Mouse (Mus musculus) stomach, embryonic 16.5 days (tissue): ENCODE measurements around the gene Galnt10. TPM values are rescaled to one million over a fixed set of nuclear protein-coding genes. Genes with fewer than 3 reads are reported as not detected.
"Not testable (repeated sequence)": the region's sequence is repeated elsewhere in the genome, so short reads cannot be mapped to it uniquely, and the experiment has no call there.

Experiments
- ATAC-seq: fragments of 200-750 bp; cut with Nextera tagmentation; 2 replicates; pipeline ENCODE4 v1.8.0; 2017; ENCODE audit warnings: moderate number of reproducible peaks, moderate TSS enrichment; ENCODE audit not compliant: insufficient read depth, low FRiP score
- H3K27ac ChIP-seq: fragments of 300-500 bp; sonication (generic); 2 replicates; pipeline ENCODE4 v1.5.1; 2014; ENCODE audit warnings: low read length
- H3K27me3 ChIP-seq: fragments of 300-500 bp; sonication (generic); 2 replicates; pipeline ENCODE4 v1.6.1; 2014; ENCODE audit warnings: low read length, control low read depth, mixed read lengths; ENCODE audit not compliant: control insufficient read depth, insufficient read depth
- H3K36me3 ChIP-seq: fragments of 300-500 bp; sonication (generic); 2 replicates; pipeline ENCODE4 v1.6.1; 2014; ENCODE audit warnings: low read length; ENCODE audit not compliant: control insufficient read depth, insufficient read depth
- H3K4me1 ChIP-seq: fragments of 300-500 bp; sonication (generic); 2 replicates; pipeline ENCODE4 v1.6.1; 2014; ENCODE audit warnings: low read length, control low read depth, mixed read lengths; ENCODE audit not compliant: control insufficient read depth, insufficient read depth
- H3K4me2 ChIP-seq: fragments of 300-500 bp; sonication (generic); 2 replicates; pipeline ENCODE4 v1.6.1; 2014; ENCODE audit warnings: low read depth, low read length, mixed read lengths
- H3K4me3 ChIP-seq: fragments of 300-500 bp; sonication (generic); replicated peaks from 2 replicates; pipeline ENCODE4 v1.5.1; 2014; ENCODE audit warnings: mild to moderate bottlenecking, low read length
- H3K9ac ChIP-seq: fragments of 300-500 bp; sonication (generic); 2 replicates; pipeline ENCODE4 v1.6.1; 2014; ENCODE audit warnings: low read length
- H3K9me3 ChIP-seq: fragments of 300-500 bp; sonication (generic); replicated peaks from 2 replicates; pipeline ENCODE4 v1.6.1; 2016; ENCODE audit warnings: low read length, control low read depth; ENCODE audit not compliant: control insufficient read depth
- WGBS: fragments of 180-500 bp; shearing (Covaris S2); extraction: QIAGEN DNeasy Blood & Tissue Kit; methylation state at CpG from one replicate; pipeline ENCODE4 v1.1.7; 2014; 5-methylcytosine and 5-hydroxymethylcytosine counted together
- polyA plus RNA-seq: library from polyadenylated mRNA; unstranded; fragments of >200 nt; fragmentation: Nextera tagmentation; extraction: Ambion mirVana; gene quantifications from 2 replicates; pipeline ENCODE4 v1.2.1, GENCODE M21; 2015

The Galnt10 gene
- polyA plus RNA-seq, 1 experiment from 2014 or later, result 17.4 TPM

DNA sequence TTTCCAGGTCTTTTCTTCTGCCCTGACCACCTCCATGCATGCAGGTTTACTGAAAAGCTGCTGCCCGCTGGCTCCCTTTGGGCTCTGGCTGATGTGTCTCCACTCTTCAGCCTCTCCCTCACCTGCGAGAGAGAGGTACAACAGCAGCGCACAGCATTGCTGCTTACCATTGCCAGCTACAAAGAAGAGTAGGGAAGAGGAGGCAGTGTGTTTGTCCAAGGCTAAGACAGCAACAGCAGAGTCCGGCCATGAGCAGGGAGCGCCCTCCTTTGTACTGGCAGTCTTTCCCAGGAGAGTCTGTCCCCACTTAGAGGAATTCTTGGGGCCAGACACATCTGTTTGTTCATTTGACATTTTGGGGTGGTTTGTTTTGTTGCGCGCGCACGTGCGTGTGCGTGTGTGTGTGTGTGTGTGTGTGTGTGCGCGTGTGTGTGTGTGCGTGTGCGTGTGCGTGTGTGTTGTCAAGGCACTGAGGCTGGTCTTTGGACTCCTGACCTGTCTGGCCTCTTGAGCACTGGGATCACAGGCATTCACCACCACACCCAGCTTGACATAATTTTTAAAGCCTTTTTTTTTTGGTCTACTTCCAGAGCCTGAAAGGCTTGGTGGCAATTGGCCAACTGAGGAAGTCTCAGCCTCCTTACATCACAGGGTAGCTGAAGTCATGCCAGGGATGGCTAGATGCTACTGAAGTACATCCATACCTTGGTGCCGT lies 163.9 kb downstream of the Galnt10 start:
- H3K27me3 ChIP-seq, result no peaks in the 10 kb centered on the region
- no peaks in the 10 kb centered on the region for H3K9me3 ChIP-seq
- 84% methylated on average over 17 of the region's 17 CpGs for WGBS
- 0 out of 2 replicates have a peak, but pooled peaks cover 7% of the 10 kb centered on the region for H3K36me3 ChIP-seq
- no peak overlapping the region for H3K27ac ChIP-seq
- H3K4me1 ChIP-seq, result peaks cover 4% of the 10 kb centered on the region; the same call in 1 of the 2 replicates
- H3K4me2 ChIP-seq, result no peak overlapping the region
- ATAC-seq, result no peak
- H3K4me3 ChIP-seq, result no peak overlapping the region
- no peak overlapping the region for H3K9ac ChIP-seq

DNA sequence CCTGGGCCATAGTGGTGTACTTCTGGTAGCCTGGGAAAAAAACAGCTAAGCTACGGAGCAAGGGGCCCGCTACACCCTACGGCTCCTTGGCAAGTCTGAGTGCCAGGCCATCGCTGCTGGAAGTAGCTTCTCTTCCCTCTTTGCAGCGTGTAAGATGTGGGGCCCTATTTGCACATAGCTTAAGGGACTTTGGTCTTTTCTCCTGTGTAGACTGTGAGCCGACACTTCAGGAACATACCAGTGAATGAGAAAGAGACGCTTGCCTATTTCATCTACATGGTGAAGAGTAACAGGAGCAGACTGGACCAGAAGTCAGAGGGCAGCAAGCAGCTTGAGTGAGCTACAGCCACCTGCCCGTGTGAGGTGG lies 164.5 kb downstream of the Galnt10 start:
- H3K4me1 ChIP-seq, result peaks cover 4% of the 10 kb centered on the region; the same call in 1 of the 2 replicates
- WGBS, result 67% methylated on average over 8 of the region's 8 CpGs
- H3K4me3 ChIP-seq, result no peak overlapping the region
- ATAC-seq, result no peak
- no peaks in the 10 kb centered on the region for H3K9me3 ChIP-seq
- H3K4me2 ChIP-seq, result no peak overlapping the region
- H3K27me3 ChIP-seq, result no peaks in the 10 kb centered on the region
- 0 out of 2 replicates have a peak, but pooled peaks cover 7% of the 10 kb centered on the region for H3K36me3 ChIP-seq
- H3K27ac ChIP-seq, result no peak overlapping the region
- no peak overlapping the region for H3K9ac ChIP-seq

DNA sequence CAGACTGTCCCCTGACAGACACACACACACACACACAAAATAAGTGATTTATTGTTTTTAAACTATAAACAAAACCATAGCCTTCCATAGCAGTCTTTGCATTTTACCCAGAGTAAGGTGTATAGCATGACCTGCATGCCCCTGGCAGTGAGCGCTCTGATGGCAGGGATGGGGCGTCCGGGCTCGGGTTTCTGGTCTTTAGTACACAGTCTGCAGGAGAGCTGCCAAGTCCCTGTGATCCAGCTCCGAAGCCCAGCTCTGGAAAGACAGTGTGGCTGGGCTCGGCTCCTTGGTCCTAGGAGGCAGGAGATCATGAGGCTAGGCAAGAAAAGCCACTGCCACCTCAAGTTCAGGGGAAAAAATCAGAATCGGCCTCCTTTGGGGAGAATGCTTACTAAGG lies 165.8 kb downstream of the Galnt10 start:
- H3K27me3 ChIP-seq, result no peaks in the 10 kb centered on the region
- no peak for ATAC-seq
- H3K4me1 ChIP-seq, result peaks cover 4% of the 10 kb centered on the region; the same call in 1 of the 2 replicates
- H3K9me3 ChIP-seq, result no peaks in the 10 kb centered on the region
- WGBS, result 74% methylated on average over 7 of the region's 7 CpGs
- H3K36me3 ChIP-seq, result 0 out of 2 replicates have a peak, but pooled peaks cover 7% of the 10 kb centered on the region
- no peak overlapping the region for H3K4me3 ChIP-seq
- H3K4me2 ChIP-seq, result no peak overlapping the region
- no peak overlapping the region for H3K27ac ChIP-seq
- H3K9ac ChIP-seq, result no peak overlapping the region

DNA sequence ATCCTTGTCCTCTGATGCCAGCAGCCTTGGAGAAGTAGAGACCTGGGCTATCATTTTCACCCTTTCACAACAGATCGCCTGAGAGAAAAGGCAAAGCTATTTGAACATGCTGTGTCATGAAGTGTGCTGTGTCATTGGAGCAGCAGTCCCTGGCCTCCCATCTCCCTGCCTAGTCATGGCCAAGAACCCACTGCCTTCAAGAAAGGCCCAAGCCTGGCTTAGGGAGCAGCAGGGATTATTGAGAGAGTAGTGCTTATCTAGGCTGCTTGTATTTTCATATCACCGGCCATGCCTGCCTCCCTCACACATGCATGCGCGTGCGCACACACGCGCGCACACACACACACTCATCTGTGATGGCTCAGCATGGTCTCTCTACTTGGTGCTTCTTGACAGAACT lies 167.0 kb downstream of the Galnt10 start:
- ATAC-seq, result no peak
- 0 out of 2 replicates have a peak, but pooled peaks cover 7% of the 10 kb centered on the region for H3K36me3 ChIP-seq
- peaks cover 4% of the 10 kb centered on the region; the same call in 1 of the 2 replicates for H3K4me1 ChIP-seq
- 93% methylated on average over 8 of the region's 8 CpGs for WGBS
- H3K4me3 ChIP-seq, result no peak overlapping the region
- no peak overlapping the region for H3K9ac ChIP-seq
- H3K9me3 ChIP-seq, result no peaks in the 10 kb centered on the region
- H3K27ac ChIP-seq, result no peak overlapping the region
- H3K4me2 ChIP-seq, result no peak overlapping the region
- H3K27me3 ChIP-seq, result no peaks in the 10 kb centered on the region

DNA sequence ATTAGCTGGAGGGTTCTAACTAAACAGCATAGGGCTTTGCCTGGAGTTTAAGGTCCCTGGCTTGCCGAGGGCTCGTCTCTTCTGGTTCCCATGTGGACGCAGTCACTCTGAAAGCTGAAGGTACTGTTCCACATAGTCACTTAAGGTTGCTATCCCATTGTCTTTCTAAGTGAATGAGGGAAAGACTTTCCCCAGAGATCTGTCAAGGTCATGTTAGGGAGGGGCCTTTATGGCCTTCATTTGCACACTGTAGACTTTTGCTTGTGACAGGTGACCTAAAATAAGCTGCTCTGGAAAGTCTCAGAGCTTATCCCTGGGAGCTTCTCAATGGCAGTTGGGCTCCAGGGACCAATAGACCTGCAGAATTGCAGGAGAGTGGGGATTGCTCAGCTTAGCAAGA lies 168.4 kb downstream of the Galnt10 start:
- Histone ChIP-seq H3K4me2 (no peak overlapping the region), H3K4me3 (no peak overlapping the region), H3K9me3 (no peaks in the 10 kb centered on the region), H3K36me3 (0 out of 2 replicates have a peak, but pooled peaks cover 7% of the 10 kb centered on the region), H3K4me1 (peaks cover 4% of the 10 kb centered on the region; the same call in 1 of the 2 replicates), H3K27ac (no peak overlapping the region), H3K27me3 (no peaks in the 10 kb centered on the region), H3K9ac (no peak overlapping the region)
- no peak for ATAC-seq
- 91% methylated on average over 3 of the region's 3 CpGs for WGBS

DNA sequence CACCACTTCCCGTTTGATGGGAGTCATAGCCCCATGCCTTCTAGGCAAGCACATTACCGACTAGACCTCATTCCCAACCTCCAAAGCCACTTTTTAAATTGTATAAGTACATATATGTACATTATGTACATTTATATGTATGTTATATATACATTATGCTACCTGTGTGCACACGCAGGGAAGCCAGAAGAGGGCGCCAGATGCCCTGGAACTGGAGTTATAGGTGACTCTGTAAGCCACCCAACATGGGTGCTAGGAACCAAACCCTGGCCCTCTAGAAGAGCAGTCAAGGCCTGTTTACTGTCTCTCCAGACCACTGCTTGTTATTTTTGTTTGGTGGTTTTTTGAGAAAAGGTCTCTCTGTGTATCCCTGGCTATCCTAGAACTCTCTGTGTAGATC lies 172.9 kb downstream of the Galnt10 start:
- no peak overlapping the region for H3K4me3 ChIP-seq
- WGBS, result 88% methylated on average over 4 of the region's 4 CpGs
- no peak for ATAC-seq
- H3K27me3 ChIP-seq, result no peaks in the 10 kb centered on the region
- no peak overlapping the region for H3K4me2 ChIP-seq
- no peak overlapping the region for H3K9ac ChIP-seq
- no peaks in the 10 kb centered on the region for H3K4me1 ChIP-seq
- H3K9me3 ChIP-seq, result no peaks in the 10 kb centered on the region
- H3K27ac ChIP-seq, result no peak overlapping the region
- H3K36me3 ChIP-seq, result no peaks in the 10 kb centered on the region

DNA sequence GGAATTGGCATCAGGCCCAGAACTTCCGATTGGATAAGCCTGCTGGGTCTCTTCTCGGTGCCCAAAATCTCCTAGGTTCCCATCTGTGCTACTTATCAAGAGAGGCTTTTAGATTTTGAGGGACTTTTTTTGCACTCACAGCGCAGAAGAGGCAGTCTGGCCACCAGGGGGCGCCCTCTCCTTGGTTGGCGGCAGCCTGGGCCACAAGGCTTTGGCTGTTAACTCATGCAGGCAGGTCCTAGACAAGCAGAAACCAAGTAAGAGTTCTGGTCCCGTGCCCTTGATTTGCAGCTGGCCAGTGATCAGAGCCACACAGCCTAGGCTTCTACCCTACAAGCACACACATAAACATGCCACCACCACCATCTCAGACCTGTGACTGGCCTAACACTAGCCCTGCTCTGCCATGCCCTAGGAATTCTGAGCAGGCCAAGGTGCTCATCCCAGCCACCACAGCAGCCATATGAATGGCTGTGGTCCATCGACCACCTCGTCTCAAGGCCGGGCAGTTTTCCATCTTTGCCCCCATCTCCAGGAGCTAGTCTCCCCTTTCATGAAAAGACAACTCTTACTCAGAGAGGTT lies 174.8 kb downstream of the Galnt10 start:
- Histone ChIP-seq H3K9ac (no peak overlapping the region), H3K36me3 (no peaks in the 10 kb centered on the region), H3K4me1 (0 out of 2 replicates have a peak, but pooled peaks cover 3% of the 10 kb centered on the region), H3K27ac (no peak overlapping the region), H3K4me2 (no peak overlapping the region), H3K4me3 (no peak overlapping the region), H3K9me3 (no peaks in the 10 kb centered on the region), H3K27me3 (no peaks in the 10 kb centered on the region)
- WGBS, result 30% methylated on average over 9 of the region's 9 CpGs
- ATAC-seq, result no peak

DNA sequence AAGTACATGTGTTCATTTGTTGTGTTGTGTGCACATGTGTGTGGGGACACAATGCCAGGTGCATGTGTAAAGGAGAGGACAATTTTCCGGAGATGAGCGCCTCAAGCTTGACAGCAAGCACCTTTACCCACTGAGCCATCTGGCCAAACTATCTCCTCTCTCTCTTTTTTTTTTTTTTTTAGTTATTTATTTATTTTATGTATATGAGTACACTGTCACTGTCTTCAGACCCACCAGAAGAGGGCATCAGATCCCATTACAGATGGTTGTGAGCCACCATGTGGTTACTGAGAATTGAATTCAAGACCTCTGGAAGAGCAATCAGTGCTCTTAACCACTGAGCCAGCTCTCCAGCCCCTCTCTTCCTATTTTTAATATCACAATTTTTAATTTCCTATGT lies 177.9 kb downstream of the Galnt10 start:
- H3K4me3 ChIP-seq, H3K9me3 ChIP-seq, H3K36me3 ChIP-seq, H3K4me2 ChIP-seq, ATAC-seq, H3K27ac ChIP-seq, H3K9ac ChIP-seq: not testable (repeated sequence)
- Histone ChIP-seq H3K27me3 (peaks cover 16% of the 10 kb centered on the region), H3K4me1 (peaks cover 12% of the 10 kb centered on the region)
- 94% methylated on average over 2 of the region's 2 CpGs for WGBS

DNA sequence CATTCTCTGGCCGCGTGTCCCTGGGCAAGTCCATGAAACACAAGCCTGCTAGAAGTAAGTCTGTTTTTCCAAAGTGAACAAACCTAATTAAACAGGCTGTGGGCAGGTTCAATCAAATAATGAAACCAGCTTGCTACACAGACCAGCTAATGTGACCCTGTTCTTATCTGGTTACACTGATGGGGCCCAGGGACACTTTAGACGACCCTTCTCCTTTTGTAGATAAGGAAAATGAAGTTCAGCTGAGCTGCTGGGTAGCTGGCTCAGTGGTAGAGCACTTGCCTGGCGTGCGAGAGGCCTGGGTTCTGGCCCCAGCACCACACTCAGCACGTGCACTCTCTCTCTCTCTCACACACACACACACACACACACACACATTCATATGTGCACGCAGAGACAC lies 178.5 kb downstream of the Galnt10 start:
- H3K36me3 ChIP-seq, result no peaks in the 10 kb centered on the region
- H3K4me1 ChIP-seq, result peaks cover 13% of the 10 kb centered on the region
- no peak overlapping the region for H3K9ac ChIP-seq
- no peaks in the 10 kb centered on the region for H3K9me3 ChIP-seq
- peaks cover 21% of the 10 kb centered on the region for H3K27me3 ChIP-seq
- H3K27ac ChIP-seq, result no peak overlapping the region
- no peak for ATAC-seq
- H3K4me2 ChIP-seq, result no peak overlapping the region
- H3K4me3 ChIP-seq, result no peak overlapping the region
- 62% methylated on average over 7 of the region's 7 CpGs for WGBS
